Mouse (Mus musculus) monocyte, adult 5-6 weeks (primary cell): ENCODE results near the gene Pygo1. TPM values are rescaled to one million over a fixed set of nuclear protein-coding genes. Genes with fewer than 3 reads are reported as not detected.

Experiments used
- ATAC-seq: fragments of 153-309, 156-312 bp; replicated peaks from 2 replicates; pipeline ENCODE4 v1.8.0; 2017; ENCODE audit warnings: mild to moderate bottlenecking; ENCODE audit not compliant: low TSS enrichment, insufficient number of reproducible peaks, severe bottlenecking, poor library complexity, low FRiP score
- total RNA-seq: library from RNA; stranded (forward); fragments of 200-1000, 200-491, 200-594 nt; gene quantifications from 3 replicates; pipeline ENCODE4 v1.2.3, GENCODE M21; 2017

Gene Pygo1
- 0.10 TPM in 1 of 3 replicates, not detected in the others for total RNA-seq

DNA sequence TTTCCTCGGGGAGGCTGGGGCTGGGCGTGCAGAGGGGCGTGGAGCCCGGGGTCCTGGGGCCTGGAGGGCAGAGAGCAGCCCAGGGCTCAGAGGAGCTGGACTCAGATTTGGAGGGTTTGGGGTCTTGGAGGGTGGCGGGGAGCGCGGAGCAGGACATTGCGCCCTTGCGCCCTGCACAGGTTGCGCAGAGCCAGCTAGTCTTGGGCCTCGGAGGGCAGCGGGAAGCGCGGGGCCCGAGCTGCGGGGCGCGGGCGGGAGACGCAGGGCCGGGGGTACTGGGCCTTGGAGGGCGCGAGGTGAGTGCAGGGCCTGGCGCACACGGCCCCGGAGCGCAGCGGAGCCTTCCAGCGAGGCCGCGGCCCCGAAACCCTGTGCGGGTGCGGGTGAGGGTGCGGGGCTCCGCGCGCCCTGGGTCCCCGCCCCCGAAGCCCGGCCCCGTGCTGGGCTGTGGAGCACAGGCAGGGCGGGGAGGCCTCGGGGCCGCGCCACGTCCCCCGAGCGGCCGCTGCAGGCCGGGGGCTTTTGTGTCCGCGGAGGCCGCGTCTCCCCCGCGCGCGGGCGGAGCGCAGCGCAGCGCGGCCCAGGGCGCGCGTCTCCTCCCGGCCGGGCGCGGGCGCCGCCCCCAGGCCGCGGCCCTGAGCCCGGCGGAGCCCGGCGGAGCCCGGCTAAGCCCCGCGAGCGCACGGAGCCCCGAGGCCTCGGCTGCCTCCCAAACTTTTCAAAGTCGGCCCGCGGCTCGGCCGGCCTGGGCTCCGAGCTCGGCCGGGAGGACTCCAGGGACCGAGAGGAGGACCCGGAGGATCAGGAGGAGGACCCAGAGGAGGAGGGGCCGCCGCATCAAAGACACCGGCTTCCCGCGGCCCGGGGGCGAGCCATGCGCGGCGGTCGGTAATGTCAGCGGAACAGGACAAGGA lies at the start of gene Pygo1:
Gene Pygo1, plus strand, starts transcription at position 625 of the 914 bp plus-strand sequence.
- ATAC-seq = no peak

DNA sequence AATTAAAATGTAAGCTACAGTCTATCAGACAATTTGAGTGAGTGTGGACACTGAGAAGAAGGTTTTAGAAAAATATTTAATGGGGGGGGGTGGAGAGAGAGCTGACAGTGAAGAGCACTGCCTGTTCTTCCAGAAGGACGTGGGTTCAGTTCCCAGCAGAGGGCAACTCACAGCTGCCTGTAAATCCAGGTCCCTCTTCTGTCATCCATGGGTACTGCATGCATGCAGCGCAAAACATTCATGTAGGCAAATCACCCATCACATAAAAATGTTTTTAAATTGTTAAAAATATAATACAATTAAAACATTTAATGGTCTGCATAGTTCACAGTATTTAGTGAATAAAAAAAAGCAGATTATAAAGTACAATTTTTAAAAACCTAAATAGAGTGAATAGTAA lies 49.6 kb upstream of the Pygo1 start:
- no peak for ATAC-seq

DNA sequence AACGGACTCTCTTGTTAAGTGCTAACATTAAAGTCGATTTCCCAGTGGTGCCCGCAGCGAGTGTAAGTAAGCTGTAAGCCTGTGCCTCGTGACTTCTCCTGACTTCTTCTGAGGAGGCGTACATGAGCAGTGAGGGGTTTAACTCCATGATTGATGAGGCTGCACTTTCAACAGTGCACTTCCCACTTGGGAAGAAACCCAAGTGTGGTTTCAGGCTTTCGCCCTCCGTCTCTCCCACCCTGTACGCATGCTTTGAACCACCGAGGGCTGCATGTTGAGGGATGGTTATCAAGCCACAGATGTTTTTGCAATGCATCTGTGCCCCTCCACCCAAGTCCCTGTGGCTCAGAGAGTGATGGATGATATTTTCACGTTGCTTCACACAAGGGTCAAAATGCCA lies 47.5 kb upstream of the Pygo1 start:
- ATAC-seq = no peak

DNA sequence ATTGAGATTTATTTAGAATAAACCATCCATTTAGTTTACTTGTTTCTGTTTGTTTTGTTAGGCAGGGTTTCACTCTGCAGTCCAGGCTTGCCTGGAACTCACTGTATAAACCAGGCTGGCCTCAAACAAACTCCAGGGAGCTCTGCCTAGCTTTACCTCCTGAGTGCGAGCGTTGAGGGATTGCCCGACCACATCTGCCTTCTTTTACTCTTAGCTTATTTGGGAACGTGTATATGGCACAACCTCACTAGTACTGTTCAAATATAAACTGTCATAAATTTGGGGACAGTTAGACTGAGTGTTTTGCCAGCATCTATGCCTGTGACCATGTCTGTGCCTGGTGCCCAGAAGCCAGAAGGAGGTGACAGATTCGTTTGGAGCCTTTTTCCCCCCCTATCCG lies 46.8 kb upstream of the Pygo1 start:
- no peak for ATAC-seq

DNA sequence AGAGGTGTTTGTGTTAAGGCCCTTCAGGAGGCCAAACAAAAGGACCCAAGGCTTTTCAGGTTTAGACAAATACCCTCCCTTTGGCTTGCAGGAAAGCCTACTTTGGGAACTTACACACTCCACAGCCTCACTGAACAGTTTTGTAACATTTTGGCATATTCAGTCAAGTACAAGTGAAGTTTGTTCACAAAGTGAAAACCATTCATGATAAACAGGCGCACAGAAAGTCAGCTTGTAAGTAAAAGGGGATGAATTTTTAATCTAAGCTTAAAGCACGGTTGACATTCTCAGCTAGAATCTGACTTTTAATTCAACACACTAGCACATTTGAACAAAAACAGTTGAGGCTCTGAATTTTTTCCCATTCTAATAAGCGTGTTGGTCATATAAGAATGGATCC lies 45.8 kb upstream of the Pygo1 start:
- no peak for ATAC-seq

DNA sequence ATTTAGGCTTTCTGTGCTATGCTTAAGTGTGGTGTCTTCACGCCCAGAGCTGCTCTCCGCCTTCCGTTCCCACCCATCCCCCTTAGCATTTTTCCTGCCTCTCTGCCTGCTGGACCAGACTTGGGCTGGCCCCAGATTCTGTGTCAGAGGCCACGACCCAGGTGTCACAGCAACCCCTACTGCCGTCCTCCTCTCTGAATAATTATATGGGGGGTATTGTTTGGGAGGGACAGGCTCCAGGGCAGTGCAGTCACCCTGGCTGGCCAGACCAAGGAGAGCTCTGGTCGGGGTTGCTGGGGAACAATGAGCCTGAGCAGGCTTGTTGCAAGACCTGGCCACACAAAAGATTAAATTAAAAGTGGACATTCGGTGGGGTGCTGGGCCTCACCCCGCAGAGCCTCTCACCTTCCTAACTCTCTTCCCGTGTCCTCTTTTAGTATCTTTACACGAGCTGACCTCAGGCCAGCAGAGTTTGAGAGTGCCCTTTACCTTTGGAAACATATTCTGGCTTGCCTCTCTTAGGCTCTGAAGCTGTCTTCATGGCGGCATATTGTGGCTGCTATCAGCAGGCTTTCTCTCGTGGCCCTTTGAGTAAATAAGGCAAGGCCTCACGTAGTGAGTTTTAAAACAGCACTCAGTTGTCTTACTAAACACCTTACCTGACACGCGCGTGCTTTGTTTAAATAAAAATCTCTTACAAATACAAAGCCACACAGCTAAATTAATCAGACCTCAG lies 45.1 kb upstream of the Pygo1 start:
- no peak for ATAC-seq

DNA sequence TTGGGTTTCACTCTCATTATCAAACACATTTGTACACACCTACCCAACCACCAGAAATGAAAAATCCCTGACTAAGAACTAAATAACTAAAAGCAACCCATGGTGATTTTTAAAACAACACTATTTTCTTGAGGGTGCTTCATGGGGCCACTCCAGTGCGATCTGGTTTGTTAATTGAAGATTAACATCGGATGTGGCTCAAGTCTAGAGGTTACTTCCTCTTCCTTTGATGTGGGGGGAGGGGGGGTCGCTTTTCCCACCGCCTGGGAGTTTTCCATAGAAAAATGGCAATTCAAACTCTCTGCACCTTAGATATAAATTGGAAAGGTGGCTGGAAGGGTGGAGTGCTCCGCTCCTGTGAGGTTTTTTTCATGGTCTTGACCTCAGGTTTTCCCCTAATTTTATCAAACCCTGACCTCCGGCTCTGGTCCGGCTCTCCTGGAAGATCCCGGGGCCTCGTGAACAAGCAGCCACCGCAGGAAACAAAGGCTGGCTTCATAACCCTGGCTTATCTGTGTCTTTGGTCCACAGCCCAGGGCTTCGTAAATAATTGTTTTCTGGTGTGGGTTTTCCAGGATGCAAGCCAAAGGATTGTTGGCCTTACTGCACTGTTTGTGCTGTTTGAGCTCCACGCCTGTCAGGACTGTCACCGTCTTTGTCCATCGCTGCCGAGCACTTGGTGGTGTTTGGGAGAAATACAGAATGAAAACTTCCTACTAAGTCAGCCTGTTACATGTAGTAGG lies 44.2 kb upstream of the Pygo1 start:
- no peak for ATAC-seq

DNA sequence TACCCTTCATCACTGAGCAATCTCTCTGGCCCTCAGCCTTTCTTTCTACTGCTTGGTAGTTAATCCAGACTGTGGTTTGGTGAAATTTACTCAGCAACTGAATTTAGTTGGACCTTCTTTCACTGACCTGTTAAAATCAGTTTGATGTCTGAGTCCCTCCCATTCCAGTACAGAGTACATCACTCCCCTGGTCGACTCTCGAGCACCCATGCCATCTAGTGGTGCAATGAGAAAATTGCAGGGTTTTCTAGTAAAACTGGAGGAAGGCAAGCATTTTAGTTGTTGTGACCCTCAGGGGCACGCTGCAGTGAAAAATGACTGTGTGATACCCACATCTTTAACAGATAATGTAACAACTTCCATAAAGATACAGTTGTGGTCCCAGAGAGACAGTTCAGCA lies 41.5 kb upstream of the Pygo1 start:
- 0 out of 2 replicates have a peak, but pooled peaks have one; percentile 22 for ATAC-seq

DNA sequence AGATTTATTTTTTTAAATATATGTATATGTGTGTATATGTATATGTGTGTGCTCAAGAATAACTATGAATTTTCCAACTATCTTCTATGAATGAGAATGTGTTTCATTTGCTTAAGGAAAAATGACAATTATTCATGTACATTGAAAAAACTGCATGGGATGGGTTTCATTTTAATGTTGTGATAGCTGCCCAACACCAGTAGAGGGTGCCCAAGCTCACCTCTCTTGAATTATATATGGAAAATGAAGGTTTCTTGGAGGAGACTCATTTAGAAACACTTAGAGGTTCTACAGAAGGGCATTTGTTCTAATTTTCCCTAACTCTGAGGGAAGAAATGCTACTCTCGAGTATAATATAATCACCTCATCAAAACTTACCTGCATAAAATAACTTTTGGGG lies 35.7 kb upstream of the Pygo1 start:
- no peak for ATAC-seq

DNA sequence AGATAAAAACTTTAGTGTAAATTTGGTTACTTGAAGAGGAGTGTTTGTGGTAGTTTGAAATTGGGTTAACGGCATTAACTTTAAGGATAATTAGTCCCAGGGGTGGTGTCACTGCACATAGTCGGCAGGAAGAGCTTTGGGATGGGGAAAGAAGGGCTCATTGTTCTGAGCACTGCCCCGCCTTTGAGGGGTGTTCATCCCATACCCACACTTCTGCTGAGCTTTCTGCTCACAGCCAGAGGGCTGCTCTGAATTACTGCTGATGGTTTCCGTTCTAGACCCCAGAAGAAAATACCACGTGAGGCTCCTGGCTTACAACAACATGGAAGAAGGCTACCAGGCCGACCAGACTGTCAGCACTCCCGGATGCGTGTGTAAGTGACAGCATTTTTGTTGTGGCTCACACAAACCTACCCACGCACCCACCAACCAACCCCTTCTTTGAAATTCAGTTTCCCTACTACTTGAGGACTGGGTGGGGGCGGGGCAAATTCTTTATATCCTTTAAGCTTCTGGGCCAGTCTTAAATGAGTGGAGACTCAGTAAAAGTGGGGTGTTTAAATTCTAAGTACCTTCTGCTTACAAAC lies 34.9 kb upstream of the Pygo1 start:
- no peak for ATAC-seq

DNA sequence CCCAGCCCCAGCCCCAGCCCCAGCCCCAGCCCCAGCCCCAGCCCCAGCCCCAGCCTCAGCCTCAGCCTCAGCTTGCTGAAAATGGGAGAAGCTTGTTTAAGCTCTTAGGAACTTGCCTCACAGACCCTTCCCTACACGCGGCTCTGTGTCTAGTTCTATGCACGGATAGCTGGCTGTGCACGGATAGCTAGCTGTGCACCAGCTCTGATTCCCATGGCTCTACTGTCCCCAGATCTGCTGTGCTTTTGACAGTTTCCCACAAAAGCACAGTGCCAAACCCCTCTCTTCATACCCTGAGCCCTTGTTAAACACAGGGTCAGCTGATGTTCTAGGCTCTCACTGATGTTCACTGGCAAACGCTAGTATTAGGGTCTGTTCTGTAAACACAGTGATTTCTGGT lies 32.7 kb upstream of the Pygo1 start:
- no peak for ATAC-seq

DNA sequence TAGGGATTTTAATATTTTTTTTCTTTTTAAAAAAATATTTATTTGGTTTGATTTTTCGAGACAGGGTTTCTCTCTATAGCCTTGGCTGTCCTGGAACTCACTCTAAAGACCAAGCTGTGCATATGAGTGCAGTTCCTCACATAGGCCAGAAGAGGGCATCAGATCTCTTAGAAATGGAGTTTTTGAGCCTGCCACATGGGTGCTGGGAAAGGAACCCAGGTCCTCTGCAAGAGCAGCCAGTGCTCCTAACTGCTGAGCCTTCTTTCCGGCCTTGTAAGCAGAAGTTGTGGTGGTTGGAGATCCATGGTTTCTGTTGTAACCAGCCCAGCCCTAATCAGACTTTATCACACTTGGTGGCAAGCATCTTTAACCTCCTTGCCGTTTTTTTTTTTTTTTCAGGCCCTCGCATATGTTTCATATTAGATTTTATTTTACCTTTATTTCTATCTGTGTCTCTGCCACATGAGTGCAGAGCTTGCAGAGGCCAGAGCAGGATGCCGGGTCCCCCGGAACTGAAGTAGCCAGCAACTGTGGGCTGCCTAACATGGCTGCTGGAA lies 30.6 kb upstream of the Pygo1 start:
- ATAC-seq = no peak

DNA sequence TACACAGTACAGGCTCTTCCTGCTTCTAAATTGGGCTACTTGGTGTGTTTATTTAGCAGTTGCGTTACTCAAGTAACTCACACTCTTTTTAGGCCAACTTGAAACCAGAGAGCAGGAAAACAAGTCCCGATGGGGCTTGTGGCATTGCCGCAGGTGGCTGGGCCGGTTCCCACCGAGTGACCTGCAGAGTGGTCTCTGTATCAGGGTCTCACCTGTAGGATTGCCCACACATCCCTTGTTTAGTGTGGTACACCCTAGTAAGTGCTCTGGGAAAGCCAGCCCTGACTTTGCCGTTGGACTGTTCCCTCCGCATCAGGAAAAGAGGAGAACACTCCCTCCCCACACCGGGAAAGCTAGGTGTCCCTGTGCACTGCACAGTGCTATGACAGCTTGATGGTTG lies 23.4 kb upstream of the Pygo1 start:
- no peak for ATAC-seq

DNA sequence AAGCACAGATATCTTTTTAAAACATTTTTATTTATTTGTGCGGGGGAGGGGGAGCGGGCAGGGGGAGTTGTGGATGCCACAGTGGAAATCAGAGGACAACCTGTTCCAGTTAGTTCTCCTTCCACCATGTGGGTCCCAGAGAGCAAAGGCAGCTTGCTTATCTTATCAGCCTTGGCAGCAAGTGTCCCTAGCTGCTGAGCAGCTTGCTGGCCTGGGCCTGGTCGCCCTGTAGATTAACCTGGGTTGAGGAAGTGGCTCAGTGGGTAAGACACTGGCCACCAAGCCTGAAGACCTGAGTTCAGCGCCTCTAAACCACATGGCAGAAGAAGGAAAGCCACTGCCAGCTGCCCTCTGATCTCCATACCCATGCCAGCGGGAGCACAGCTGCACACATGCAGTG lies 22.8 kb upstream of the Pygo1 start:
- ATAC-seq = no peak

DNA sequence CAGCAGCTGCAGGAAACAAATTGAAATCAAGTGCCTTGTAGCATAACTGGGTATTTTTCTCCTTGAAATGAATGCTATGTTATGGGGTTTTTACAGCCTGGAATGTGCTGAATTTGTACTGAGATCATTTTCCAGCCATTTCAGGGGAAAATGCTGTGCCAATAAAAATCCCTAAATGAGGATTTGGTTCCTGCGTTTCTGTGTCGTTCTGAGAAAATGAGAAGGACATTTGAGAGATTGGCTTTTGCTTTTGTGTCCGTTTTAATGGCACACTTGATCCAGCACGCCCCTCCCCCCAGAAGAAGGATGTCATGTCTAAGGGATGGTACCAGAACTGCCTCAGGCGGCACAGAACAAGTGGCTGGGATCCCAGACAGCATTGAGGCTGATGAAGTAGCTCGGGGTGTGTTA lies 18.7 kb upstream of the Pygo1 start:
- no peak for ATAC-seq

DNA sequence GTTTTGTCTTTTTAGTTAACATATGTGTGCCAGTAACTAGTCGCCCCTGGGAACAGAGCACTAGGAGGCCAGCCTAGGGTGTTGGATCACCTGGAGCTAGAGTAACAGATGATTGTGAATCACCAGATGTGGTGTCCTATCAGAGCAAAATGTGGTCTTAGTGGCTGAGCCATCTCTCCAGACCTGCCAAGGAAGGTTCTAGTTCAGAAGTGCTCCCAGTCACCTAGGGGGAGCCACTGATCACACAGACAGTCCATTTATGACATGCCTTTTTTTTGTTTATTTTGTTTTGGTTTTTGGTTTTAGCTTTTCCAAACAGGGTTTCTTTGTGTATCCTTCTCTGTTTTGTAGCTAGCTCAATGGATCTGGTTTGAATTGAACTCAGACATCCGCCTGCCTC lies 14.1 kb upstream of the Pygo1 start:
- ATAC-seq = no peak

DNA sequence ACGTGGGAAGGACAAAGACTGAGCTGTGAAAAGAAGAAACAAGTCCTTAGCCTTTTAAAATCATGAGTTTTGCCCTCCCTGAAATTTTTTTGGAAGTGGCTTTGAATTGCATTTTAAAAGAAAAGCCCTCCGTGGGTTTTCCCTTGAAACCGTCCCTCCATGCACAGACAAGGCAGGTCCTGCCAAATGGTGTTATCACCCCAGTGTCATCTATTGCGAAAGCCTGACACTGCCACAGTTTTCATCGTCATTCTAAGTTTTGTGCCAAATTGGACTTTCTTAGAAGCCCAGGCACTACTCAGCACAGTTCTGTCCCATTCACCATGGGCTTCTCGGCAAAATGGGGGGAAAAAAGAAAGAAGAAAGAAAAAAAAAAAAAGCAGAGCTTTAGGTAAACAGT lies 11.9 kb upstream of the Pygo1 start:
- no peak for ATAC-seq

DNA sequence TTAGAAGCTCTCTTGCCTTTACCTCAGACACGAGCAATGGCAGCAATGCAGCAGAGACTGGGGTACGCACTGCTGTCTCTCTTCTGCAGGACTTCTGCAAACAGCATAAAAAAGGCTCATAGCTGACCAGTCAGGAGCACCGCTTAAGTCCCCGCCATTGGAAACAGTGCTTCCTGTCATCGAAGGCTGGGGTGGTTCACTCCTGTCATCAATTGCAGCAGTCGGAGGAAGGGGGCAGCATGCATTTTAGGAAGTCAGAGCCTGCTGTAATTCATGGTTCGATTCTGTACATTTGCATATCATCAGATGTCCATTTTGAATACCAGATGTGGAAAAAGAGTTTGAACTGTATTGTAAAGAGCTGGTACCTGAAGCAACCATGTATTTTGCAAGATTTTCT lies 9.7 kb upstream of the Pygo1 start:
- no peak for ATAC-seq

DNA sequence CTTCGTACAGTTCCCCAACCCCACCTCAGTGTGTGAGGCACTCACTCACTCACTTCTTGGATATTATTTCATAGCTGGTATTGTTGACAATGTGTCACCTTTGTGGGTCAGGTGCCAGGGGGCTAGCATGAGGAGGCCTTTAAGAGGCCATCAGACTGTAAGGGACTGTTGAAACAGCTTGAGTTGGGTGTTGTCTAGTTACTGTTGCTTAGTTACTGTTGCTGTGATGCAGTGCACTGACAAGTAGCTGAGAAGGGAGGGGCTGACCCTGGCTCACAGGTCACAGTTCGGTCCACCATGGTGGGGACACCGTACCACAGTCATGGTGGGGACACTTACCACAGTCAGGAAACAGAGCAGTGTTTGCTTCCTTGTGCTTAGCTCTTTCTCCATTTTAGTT lies 2.4 kb upstream of the Pygo1 start:
- ATAC-seq = no peak
